Mouse (Mus musculus): ENCODE data around the gene Apba2. TPM values are rescaled to one million over a fixed set of nuclear protein-coding genes. Genes with fewer than 3 reads are reported as not detected.

Apba2 gene
- total RNA-seq, 2 experiments from 2014 or later: 1.5 to 1.7 TPM

DNA sequence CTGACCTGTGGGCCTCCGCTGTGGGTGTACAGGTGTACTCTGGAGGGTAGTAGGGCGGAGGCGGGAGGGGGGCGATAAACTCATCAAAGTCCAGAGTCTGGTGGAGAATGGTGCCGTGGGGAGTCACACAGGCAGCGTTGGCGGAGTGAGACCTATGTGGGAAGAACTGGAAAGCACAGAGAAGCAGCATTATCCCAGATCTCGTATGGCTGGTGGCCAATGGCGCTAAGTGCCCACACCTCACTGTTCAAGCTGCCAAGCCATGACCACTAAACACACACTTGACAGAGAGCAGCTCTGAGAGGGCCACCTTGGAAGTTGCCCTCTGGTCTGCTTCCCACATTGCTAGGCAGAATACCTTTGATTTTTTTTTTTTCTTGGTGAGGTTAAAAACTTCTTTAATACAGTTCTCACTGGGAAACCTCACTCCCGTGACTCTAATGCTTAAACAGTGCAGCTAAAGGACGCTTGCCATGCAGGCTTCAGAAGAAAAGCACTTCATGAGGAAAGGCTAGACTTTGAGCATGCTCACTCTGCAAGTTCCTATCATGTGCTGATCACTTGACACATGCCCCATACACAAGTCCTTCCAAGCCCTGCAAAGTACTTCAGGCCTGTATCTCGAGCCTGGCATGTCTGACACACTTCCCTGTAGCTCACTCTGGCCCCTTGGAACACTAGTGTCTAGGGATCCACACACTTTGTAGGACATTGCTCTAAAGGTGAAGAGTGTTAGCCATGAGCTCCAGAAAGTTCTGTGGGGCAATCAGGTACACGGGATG is 275.4 kb downstream of the Apba2 start:
- no peak for DNase-seq (ENCODE audit: low spot score in 2 of 2)

DNA sequence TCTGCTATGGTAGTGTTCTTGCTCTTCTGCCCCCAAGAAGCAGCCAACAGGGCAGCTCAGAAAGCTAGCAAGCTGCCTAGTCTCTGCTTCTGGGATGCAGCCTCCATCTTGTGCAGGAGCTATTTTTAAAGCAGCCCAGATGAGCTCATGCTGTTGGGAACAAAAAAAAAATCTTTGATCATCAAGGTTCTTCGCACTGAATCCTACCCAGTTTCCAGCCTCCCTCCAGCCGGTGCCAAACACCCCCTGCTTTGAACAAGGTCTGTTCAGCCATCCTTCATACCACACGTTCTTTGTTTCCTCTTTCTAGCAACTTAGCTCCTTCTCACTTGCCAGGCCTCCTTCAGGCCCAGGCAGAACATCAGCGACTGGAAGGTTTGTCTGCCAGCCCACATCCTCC is 278.0 kb downstream of the Apba2 start:
- no peak for DNase-seq (ENCODE audit: low spot score in 2 of 2)

DNA sequence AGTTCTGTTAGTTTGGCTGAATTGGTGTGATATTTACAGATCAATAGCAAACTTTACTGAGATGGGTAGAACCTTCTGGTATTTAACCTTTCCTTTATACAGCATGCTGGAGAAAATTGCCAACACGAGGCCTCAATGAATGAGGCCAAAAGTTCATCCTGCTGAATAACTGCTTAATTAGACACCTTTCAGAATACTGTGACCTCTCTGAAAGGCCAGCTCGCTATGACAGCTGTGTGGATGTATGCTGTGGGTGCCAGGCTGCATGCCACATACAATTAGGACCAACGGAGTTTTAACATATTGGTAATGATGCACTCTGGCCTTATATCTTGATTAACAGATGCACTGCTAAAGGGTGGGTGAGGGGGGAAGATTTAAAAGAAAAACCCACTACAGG is 283.5 kb downstream of the Apba2 start:
- no peak for DNase-seq (ENCODE audit: low spot score in 2 of 2)

DNA sequence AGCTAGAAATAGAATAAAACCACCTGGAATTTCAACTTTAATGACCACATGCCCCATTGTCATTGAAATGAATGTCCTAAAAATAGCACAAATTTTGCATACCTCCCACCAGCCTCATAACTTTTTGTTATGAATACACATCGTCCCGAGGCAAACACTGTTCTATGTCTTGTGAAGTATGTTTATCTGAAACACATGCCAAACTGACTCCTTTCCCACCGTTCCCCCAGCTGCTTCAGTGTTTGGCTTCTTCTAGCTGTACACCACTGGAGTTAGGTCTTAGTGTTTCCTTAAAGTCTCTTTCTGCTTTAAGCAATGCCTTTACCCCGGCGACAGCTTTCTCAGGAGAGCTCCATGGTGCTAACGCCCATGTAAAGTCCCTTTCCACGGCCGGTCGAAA is 289.6 kb downstream of the Apba2 start:
- no peak for DNase-seq (ENCODE audit: low spot score in 2 of 2)

DNA sequence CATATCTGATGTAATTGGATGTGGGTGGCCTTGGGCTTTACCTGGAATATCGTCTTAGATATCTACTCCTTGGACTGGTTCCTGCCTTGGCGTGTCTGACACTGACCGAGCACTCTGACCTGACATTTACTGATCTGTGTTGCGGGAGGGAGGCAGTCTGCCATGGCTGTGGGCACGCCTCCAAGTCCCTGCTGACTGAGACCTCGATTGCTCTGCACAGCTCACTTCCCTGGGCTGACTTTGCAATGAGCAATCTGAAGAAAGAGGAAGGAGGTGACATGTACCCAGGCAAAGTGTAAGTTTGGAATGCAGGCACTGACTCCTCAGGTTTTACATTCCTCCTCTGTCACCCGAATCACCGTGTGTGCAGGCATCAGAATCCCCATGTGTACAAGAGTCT is 290.5 kb downstream of the Apba2 start:
- peak in 1 of 2 experiments; percentile 25 for DNase-seq (ENCODE audit: low spot score in 2 of 2)

DNA sequence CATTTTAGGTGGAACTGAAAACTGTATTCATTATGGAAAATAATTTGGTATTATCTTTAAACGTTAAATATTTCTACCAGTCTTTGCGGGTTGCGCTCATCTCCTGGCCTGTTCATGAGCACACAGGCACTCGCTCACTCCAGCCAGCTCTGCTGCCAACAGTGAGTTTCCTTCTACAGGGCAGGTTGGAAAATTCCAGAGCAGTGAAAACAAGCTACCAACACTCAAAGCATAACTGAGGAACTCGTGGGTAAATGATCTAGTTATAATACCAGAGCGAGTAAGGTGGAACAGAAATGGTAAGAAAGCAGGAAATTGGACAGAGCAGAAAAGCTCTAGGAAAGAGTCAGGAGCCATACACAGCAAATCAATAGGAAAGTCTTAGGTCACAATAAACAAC is 294.0 kb downstream of the Apba2 start:
- no peak for DNase-seq (ENCODE audit: low spot score in 2 of 2)

Other genes starting within 250 kb of the Apba2 start
- 10 to 100 TPM; 17.4 to 18.5 TPM for gene Mtmr10, start 214.1 kb upstream of the Apba2 start, total RNA-seq (2021)
- 10 to 100 TPM in 1 of 2 experiments, 1 to 10 TPM in 1; 8.0 to 10.3 TPM for gene Fan1, start 127.6 kb upstream of the Apba2 start, total RNA-seq (2021)
- gene Mphosph10, start 109.4 kb upstream of the Apba2 start, total RNA-seq (2021): 10 to 100 TPM; 19.7 to 21.3 TPM
- 10 to 100 TPM; 49.3 to 51.1 TPM for gene Mcee, start 109.1 kb upstream of the Apba2 start, total RNA-seq (2021)

Data from gastrocnemius, postnatal 4 days (tissue).